Mouse (Mus musculus): ENCODE data around the gene Stard7.

GRCm38 (mm10) chr2:127323667-127324066 is 53.6 kb downstream of the Stard7 start:
- TF ChIP-seq CTCF (conservative IDR thresholded peaks at IDR 0.05; ENCODE audit: low read length) (no peak), NANOG (IDR thresholded peaks at IDR 0.05; ENCODE audit: borderline replicate concordance, low read length) (no peak)
